Mouse (Mus musculus): ENCODE results near the gene Cabcoco1. TPM values are rescaled to one million over a fixed set of nuclear protein-coding genes. Genes with fewer than 3 reads are reported as not detected.
A peak's percentile ranks its signal among the peaks of the same experiment; 100 is the strongest.

Cabcoco1 gene
- 0.71 TPM in 1 of 2 replicates, not detected in the other for polyA plus RNA-seq (2016; fragmentation: Nextera tagmentation; extraction: Ambion mirVana)

DNA sequence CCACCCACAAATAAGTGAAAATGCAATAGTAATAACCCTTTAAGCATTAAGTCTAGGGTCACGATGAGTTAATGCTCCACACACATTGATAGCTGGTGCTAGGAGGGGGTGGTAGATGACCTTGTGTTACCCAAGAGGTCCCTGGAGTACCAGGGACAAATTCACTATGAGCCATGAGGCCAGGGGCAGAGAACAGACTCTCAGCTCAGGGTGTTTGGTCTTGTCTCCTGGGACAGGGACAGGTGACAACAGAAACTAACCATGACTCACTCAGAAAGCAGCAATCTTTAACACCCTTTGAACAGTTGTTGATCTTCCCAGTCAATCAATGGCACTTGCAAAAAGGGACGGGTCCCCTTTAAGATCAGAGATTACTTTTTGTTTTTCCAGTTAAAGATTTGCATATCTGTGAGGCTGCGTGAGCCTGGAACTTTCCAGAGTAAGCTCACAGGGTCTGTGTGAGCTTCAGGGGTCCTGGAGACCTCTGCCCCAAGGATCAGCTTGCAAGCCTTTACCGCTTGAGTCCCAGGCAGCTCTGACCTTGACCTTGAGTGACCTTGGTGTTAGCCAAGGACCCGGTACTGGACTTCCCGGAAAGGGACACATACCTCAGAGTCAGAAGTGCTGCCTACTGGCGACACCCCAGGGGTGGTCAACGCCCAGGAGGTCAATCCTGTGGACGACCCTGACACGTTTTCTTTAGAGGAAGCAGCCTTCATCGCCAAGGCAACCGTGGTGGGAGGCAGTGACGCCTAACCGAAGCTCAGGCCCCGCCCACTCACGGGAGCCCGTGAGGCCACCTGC is at the start of gene Cabcoco1:
Gene Cabcoco1, minus strand, starts transcription at position 758 of the 804 bp plus-strand sequence.
- H3K9me3 ChIP-seq, result no peaks in the 10 kb centered on the region
- no peak within 1 kb of the TSS for H3K9ac ChIP-seq
- H3K4me3 ChIP-seq, result no peak within 1 kb of the TSS; the same call in 1 of the 2 replicates
- H3K4me2 ChIP-seq (replicated peaks), result peak within 1 kb of the TSS; percentile 55
- WGBS, result 13% methylated on average over 17 of the region's 17 CpGs
- peaks cover 13% of the 10 kb centered on the region for H3K4me1 ChIP-seq
- no peaks in the 10 kb centered on the region for H3K27me3 ChIP-seq (replicated peaks)
- ATAC-seq (ENCODE audit: low FRiP score, low read depth), result peak; percentile 59
- no peaks in the 10 kb centered on the region for H3K36me3 ChIP-seq
- H3K27ac ChIP-seq, result no peak within 1 kb of the TSS

DNA sequence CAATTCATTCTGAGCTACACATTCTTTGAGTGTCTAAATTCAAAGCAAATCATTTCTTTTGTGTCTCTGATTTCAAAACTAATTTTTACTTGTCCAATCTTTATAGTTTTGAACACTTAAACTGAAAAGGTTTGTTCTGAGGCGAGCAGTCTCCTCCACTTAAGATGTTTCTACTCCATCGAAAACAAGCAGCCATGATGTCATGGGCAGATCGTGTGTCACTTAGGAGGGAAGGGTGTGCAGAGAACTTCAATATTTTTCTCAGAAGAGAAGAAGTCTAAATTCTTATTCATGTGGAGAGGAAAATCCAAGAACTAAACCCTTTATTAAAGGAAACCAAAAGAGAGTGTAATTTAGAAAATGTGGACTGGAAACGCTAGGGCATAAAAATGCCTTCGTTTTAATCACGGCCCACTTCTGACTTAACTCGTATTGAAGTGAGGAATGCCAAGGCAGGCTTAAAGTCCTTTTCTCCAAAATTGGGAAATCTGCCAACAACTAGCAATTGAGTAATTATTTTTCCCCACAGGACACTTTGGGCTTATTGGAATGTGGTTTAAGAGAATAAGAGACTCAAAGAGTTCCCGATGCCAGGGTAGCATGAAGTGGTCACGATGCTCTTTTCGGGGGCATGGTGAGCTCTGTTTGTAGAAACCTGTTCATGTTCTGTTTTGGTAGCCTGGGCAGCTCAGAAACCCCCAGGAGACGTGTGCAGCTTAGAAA is 48.0 kb upstream of the Cabcoco1 start:
- Histone ChIP-seq H3K4me1 (no peaks in the 10 kb centered on the region), H3K36me3 (no peaks in the 10 kb centered on the region), H3K9ac (no peak overlapping the region), H3K27me3 (replicated peaks) (no peaks in the 10 kb centered on the region), H3K9me3 (no peaks in the 10 kb centered on the region), H3K27ac (no peak overlapping the region), H3K4me2 (replicated peaks) (no peak overlapping the region), H3K4me3 (no peak overlapping the region)
- 88% methylated on average over 11 of the region's 11 CpGs for WGBS
- ATAC-seq (ENCODE audit: low FRiP score, low read depth), result no peak

DNA sequence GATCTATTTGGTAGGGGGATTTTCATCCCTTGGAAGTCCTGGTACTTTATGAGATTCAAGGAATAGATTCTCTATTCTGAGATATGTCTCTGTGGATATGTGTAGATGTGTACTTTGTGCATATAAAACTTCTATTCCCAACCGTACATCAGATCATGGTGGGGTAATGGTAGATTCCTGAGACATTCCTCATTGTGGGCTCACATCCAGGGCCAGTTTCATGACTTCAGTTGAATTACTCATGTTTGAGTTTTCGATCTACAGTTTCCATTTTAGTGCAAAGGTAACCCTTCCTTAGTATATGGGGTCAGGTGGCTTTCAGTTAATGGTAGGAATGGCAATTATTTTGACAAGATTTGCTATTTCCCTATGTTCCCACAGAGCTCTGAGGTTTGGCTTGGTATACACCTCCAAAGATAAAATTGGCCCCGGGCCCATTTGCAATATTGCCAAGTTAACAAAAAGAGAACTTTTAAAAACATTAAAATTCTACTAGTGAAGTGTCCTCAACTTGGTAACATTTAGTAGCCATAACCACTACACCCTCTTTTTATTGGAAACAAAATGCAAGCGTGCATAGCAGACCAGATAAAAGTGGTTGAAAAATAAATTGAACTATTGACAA is 45.8 kb upstream of the Cabcoco1 start:
- H3K36me3 ChIP-seq, result no peaks in the 10 kb centered on the region
- H3K4me1 ChIP-seq, result no peaks in the 10 kb centered on the region
- ATAC-seq (ENCODE audit: low FRiP score, low read depth), result no peak
- 93% methylated on average over 4 of the region's 4 CpGs for WGBS
- no peak overlapping the region for H3K4me2 ChIP-seq (replicated peaks)
- H3K9me3 ChIP-seq, result no peaks in the 10 kb centered on the region
- no peaks in the 10 kb centered on the region for H3K27me3 ChIP-seq (replicated peaks)
- H3K27ac ChIP-seq, result no peak overlapping the region
- no peak overlapping the region for H3K9ac ChIP-seq
- H3K4me3 ChIP-seq, result no peak overlapping the region

DNA sequence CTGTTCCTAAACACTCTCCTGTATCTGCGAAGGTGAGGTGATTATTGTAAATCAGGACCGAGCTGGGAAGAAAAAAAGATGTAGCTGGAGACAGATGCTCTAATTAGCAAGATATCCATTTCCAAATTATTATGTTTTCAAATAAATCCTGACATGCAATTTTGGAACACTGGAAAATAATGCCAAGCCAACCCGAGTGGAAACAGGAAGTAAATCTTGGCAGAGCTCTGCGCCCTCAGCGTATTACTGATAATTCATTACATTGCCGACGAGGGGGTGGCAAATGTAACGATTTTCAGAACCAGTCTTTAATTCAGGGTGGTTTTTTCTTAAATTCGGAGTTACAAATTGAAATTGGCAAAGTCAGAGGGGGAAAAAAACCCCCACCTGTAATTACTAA is 35.6 kb upstream of the Cabcoco1 start:
- no peak overlapping the region for H3K27ac ChIP-seq
- H3K36me3 ChIP-seq, result no peaks in the 10 kb centered on the region
- H3K27me3 ChIP-seq (replicated peaks), result no peaks in the 10 kb centered on the region
- H3K4me3 ChIP-seq, result no peak overlapping the region
- H3K4me1 ChIP-seq, result no peaks in the 10 kb centered on the region
- no peak overlapping the region for H3K9ac ChIP-seq
- ATAC-seq (ENCODE audit: low FRiP score, low read depth), result no peak
- 91% methylated on average over 9 of the region's 9 CpGs for WGBS
- H3K4me2 ChIP-seq (replicated peaks), result no peak overlapping the region
- no peaks in the 10 kb centered on the region for H3K9me3 ChIP-seq

DNA sequence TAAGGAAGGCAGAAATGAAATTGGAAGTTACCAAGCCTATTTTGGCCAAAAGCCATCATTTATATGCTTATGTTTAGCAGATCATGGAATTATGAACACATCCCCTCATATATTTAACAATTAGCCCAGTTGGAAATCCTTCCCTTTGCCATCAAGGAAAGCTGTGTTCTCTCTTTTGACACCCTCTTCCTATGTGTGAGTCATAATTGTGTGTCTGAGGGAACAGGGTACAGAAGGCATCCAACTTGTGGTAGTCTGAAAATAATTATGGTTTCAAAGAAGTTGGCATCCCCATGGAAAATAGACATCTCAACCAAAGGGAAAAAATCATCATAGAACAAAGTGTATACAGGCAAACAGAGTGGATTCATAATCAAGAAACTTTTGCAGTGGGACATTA is 26.5 kb upstream of the Cabcoco1 start:
- no peak overlapping the region for H3K27ac ChIP-seq
- H3K4me3 ChIP-seq, result no peak overlapping the region
- H3K4me2 ChIP-seq (replicated peaks), result no peak overlapping the region
- H3K9me3 ChIP-seq, result no peaks in the 10 kb centered on the region
- H3K36me3 ChIP-seq, result no peaks in the 10 kb centered on the region
- no peak overlapping the region for H3K9ac ChIP-seq
- ATAC-seq (ENCODE audit: low FRiP score, low read depth), result no peak
- H3K27me3 ChIP-seq (replicated peaks), result no peaks in the 10 kb centered on the region
- no peaks in the 10 kb centered on the region for H3K4me1 ChIP-seq

DNA sequence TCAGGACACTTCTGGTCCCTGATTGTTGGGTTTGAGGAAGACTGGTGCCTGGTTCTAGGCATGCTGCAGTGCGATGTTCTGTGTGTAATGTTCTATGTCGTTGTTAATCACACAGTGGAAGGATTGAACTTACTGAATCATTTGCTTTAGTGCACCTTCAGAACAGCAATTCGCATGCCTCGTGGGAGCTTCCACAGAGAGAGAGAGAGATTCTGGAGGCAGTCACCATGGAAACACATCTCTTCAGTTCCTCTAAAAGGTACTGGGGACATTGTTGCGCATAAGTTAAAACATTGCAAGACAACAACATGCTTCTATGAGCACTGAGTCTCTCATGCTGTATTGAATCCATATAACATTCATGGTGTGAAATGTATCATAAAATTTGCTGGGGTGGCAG is 20.6 kb upstream of the Cabcoco1 start:
- WGBS, result 71% methylated on average over 5 of the region's 5 CpGs

DNA sequence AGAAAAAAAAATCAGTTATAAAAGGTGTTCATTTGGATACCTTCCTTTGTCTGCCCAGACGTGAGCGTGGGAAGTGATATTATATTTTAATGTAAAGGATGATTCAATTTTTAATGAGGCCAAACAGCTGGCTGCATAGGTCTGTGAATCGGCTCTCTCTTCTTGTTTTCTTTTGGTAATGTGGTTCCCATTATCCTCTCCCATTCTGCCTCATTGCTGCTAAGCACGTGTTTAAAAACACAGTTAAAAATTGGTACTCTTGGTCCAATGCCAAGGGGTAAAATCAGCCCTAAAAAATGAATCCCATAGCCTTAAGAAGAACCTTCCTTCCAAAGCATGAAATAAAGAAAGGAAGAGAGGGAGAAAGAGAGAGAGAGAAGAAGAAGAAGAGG is 17.1 kb upstream of the Cabcoco1 start:
- no peak for ATAC-seq (ENCODE audit: low FRiP score, low read depth)
- 49% methylated on average over 4 of the region's 4 CpGs for WGBS
- Histone ChIP-seq H3K36me3 (no peaks in the 10 kb centered on the region), H3K9me3 (no peaks in the 10 kb centered on the region), H3K27ac (no peak overlapping the region), H3K9ac (no peak overlapping the region), H3K4me2 (replicated peaks) (no peak overlapping the region), H3K27me3 (replicated peaks) (no peaks in the 10 kb centered on the region), H3K4me1 (0 out of 2 replicates have a peak, but pooled peaks cover 3% of the 10 kb centered on the region), H3K4me3 (no peak overlapping the region)

More for the DNA sequence above, 20.6 kb upstream of the Cabcoco1 start:
- no peaks in the 10 kb centered on the region for H3K36me3 ChIP-seq
- 0 out of 2 replicates have a peak, but pooled peaks cover 3% of the 10 kb centered on the region for H3K4me1 ChIP-seq
- H3K4me3 ChIP-seq, result no peak overlapping the region
- no peaks in the 10 kb centered on the region for H3K9me3 ChIP-seq
- no peak overlapping the region for H3K9ac ChIP-seq
- H3K27me3 ChIP-seq (replicated peaks), result no peaks in the 10 kb centered on the region
- no peak overlapping the region for H3K4me2 ChIP-seq (replicated peaks)
- no peak overlapping the region for H3K27ac ChIP-seq
- no peak for ATAC-seq (ENCODE audit: low FRiP score, low read depth)

DNA sequence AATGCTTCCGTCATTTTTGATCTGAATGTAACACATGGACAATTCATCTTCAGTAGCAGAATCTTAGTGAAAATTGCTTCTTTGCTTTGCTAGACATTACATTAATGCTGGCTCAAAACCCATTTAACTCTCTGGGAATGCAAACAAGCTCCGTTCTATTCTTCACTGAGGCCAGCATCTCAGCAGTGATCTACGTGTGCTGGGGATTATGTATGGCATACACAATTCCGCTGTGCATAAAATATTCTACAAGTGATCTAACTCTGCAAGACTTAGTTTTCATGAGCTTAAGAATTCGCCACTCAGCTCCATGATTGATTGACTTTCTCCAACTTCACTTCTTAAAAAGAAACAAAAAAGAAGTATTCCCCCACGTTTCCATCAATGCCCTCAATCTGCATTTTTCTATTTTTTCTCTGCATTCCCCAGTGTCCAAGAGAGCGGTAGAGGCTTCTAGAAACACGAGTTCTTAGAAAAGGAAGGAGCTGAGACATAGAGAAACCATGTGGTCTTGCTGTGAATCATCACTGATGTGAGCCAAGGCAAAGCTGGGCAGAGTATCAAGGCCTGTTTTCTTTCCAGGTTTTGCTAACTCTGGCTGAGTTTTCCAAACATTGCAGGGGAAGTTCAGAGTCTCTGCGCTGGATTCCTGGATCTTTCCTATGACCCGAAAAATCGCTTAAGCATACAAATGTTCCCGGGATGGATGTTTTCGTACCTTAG is 16.6 kb upstream of the Cabcoco1 start:
- 66% methylated on average over 13 of the region's 13 CpGs for WGBS
- H3K4me1 ChIP-seq, result 0 out of 2 replicates have a peak, but pooled peaks cover 3% of the 10 kb centered on the region
- no peak overlapping the region for H3K4me3 ChIP-seq
- H3K27me3 ChIP-seq (replicated peaks), result no peaks in the 10 kb centered on the region
- H3K36me3 ChIP-seq, result no peaks in the 10 kb centered on the region
- H3K4me2 ChIP-seq (replicated peaks), result no peak overlapping the region
- no peak for ATAC-seq (ENCODE audit: low FRiP score, low read depth)
- no peak overlapping the region for H3K9ac ChIP-seq
- no peaks in the 10 kb centered on the region for H3K9me3 ChIP-seq
- no peak overlapping the region for H3K27ac ChIP-seq

DNA sequence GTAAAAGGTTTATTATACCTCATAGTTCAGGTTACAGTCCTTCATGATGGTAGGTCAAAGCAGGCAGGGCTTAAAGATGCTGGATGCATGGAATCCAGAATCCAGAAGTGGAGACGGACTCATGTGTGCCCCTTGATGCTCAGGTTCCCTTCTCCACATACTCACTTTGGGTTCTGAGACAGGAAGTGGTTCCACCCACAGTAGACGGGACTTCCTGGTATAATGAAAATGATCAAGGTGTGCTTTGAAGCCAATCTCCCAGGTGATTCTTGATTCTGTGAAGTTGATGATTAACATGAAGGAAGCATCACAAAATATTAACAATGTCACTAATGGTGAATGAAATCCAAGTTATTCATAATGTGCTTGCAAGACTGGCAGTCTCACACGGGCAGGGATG is 12.0 kb upstream of the Cabcoco1 start:
- 0 out of 2 replicates have a peak, but pooled peaks cover 3% of the 10 kb centered on the region for H3K4me1 ChIP-seq
- H3K27ac ChIP-seq, result no peak overlapping the region
- no peak overlapping the region for H3K9ac ChIP-seq
- no peaks in the 10 kb centered on the region for H3K9me3 ChIP-seq
- WGBS, result 90% methylated on average over 3 of the region's 3 CpGs
- no peak for ATAC-seq (ENCODE audit: low FRiP score, low read depth)
- H3K4me3 ChIP-seq, result no peak overlapping the region
- H3K4me2 ChIP-seq (replicated peaks), result no peak overlapping the region
- H3K27me3 ChIP-seq (replicated peaks), result no peaks in the 10 kb centered on the region
- no peaks in the 10 kb centered on the region for H3K36me3 ChIP-seq

DNA sequence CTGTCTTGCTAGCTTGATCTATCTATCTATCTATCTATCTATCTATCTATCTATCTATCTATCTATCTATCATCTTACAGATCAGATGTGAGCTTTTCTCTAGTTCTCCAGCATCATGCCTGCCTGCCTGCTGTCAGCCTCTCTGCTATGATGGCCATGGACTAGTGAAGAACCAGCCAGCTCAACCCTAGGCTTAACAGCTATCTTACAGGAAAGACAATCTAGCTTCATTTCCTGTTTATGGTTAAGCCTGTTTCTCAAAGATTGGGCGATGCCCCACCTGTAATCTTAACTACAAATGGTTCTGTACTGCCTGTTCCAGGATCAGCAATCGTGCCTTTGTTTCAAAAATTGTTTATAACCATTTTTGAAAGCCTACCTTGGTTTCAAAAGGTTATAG is 10.9 kb upstream of the Cabcoco1 start:
- Histone ChIP-seq H3K36me3 (no peaks in the 10 kb centered on the region), H3K9me3 (no peaks in the 10 kb centered on the region)
- 87% methylated on average over 2 of the region's 2 CpGs for WGBS

DNA sequence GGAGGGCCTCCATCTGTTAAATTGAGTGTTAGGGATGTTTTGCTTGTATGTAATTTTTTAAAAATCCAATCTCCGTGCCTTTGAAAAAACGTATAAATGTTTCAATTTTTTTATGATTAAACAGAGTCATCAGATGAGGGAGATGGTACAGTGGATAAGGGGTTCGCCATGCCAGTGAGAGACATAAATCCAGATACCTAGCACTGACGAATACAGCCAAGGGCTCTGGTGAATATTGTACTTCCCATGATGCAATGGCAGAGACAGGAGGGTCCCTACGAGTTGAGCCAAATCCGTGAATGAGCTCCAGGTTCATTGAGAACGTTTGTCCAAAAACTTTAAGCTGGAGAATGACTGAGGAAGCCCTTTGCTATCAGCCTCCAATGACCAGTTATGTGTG is 9.6 kb upstream of the Cabcoco1 start:
- H3K27ac ChIP-seq, result no peak overlapping the region

More for the DNA sequence above, 10.9 kb upstream of the Cabcoco1 start:
- H3K4me3 ChIP-seq, result no peak overlapping the region
- no peak for ATAC-seq (ENCODE audit: low FRiP score, low read depth)
- H3K4me2 ChIP-seq (replicated peaks), result no peak overlapping the region
- H3K27ac ChIP-seq, result no peak overlapping the region
- no peaks in the 10 kb centered on the region for H3K27me3 ChIP-seq (replicated peaks)
- no peak overlapping the region for H3K9ac ChIP-seq
- H3K4me1 ChIP-seq, result no peaks in the 10 kb centered on the region

More for the DNA sequence above, 9.6 kb upstream of the Cabcoco1 start:
- no peak for ATAC-seq (ENCODE audit: low FRiP score, low read depth)
- 88% methylated on average over 7 of the region's 7 CpGs for WGBS
- no peaks in the 10 kb centered on the region for H3K36me3 ChIP-seq
- no peak overlapping the region for H3K9ac ChIP-seq
- H3K27me3 ChIP-seq (replicated peaks), result no peaks in the 10 kb centered on the region
- H3K9me3 ChIP-seq, result no peaks in the 10 kb centered on the region
- no peak overlapping the region for H3K4me3 ChIP-seq
- no peaks in the 10 kb centered on the region for H3K4me1 ChIP-seq
- H3K4me2 ChIP-seq (replicated peaks), result no peak overlapping the region

Measured in neural tube, embryonic 12.5 days (tissue).